Mouse (Mus musculus): Measurements from ENCODE around the gene Uba52.
"Not testable (repeated sequence)": the region's sequence is repeated elsewhere in the genome, so short reads cannot be mapped to it uniquely, and the experiment has no call there.

Uba52 gene

GRCm38 (mm10) chr8:70530314-70530713, 19.7 kb upstream of the Uba52 start:
- no peak for DNase-seq (ENCODE audit: low read depth, low spot score)

- no peak for DNase-seq (ENCODE audit: low read depth, low spot score)
Measured at GRCm38 (mm10) chr8:70529741-70530161, 19.1 kb upstream of the Uba52 start.

- DNase-seq (ENCODE audit: low read depth, low spot score) = no peak
Measured at GRCm38 (mm10) chr8:70529299-70529698, 18.7 kb upstream of the Uba52 start.

GRCm38 (mm10) chr8:70528182-70528797, 17.7 kb upstream of the Uba52 start:
- DNase-seq (ENCODE audit: low read depth, low spot score) = no peak

- peak; percentile 91 for DNase-seq (ENCODE audit: low read depth, low spot score)
Measured at GRCm38 (mm10) chr8:70527512-70528181, 17.0 kb upstream of the Uba52 start, which contains the start of the genes Fkbp8 and Kxd1. TSS of gene Fkbp8 (plus strand) at chr8:70527724. TSS of gene Kxd1 (minus strand) at chr8:70527956.

GRCm38 (mm10) chr8:70527111-70527511, 16.5 kb upstream of the Uba52 start:
- DNase-seq (ENCODE audit: low read depth, low spot score) = no peak

- DNase-seq (ENCODE audit: low read depth, low spot score) = peak; percentile 96
Measured at GRCm38 (mm10) chr8:70522592-70523403, 12.2 kb upstream of the Uba52 start.

- DNase-seq (ENCODE audit: low read depth, low spot score) = no peak
Measured at GRCm38 (mm10) chr8:70519606-70520005, 9.0 kb upstream of the Uba52 start.

GRCm38 (mm10) chr8:70519043-70519442, 8.4 kb upstream of the Uba52 start:
- no peak for DNase-seq (ENCODE audit: low read depth, low spot score)

- DNase-seq (ENCODE audit: low read depth, low spot score) = no peak
Measured at GRCm38 (mm10) chr8:70517940-70518643, 7.5 kb upstream of the Uba52 start.

- no peak for DNase-seq (ENCODE audit: low read depth, low spot score)
Measured at GRCm38 (mm10) chr8:70513441-70513840, 2.8 kb upstream of the Uba52 start.

- no peak for DNase-seq (ENCODE audit: low read depth, low spot score)
Measured at GRCm38 (mm10) chr8:70512253-70512903, 1.8 kb upstream of the Uba52 start.

GRCm38 (mm10) chr8:70511770-70512169, 1.2 kb upstream of the Uba52 start:
- no peak for DNase-seq (ENCODE audit: low read depth, low spot score)

- not testable (repeated sequence) for DNase-seq (ENCODE audit: low read depth, low spot score)
Measured at GRCm38 (mm10) chr8:70511174-70511573, 573 bp upstream of the Uba52 start.

GRCm38 (mm10) chr8:70509281-70509952, 1.2 kb downstream of the Uba52 start:
- DNase-seq (ENCODE audit: low read depth, low spot score) = no peak

- DNase-seq (ENCODE audit: low read depth, low spot score) = no peak
Measured at GRCm38 (mm10) chr8:70507027-70507393, 3.6 kb downstream of the Uba52 start.

GRCm38 (mm10) chr8:70506328-70507026, 4.1 kb downstream of the Uba52 start, which contains the start of gene Rex1bd:
TSS of gene Rex1bd (minus strand) at chr8:70506752.
- DNase-seq (ENCODE audit: low read depth, low spot score) = peak; percentile 87

GRCm38 (mm10) chr8:70505698-70506327, 4.8 kb downstream of the Uba52 start:
- no peak for DNase-seq (ENCODE audit: low read depth, low spot score)

- peak; percentile 81 for DNase-seq (ENCODE audit: low read depth, low spot score)
Measured at GRCm38 (mm10) chr8:70504851-70505250, 5.8 kb downstream of the Uba52 start.
